Mouse (Mus musculus): ENCODE measurements around the gene Acin1.

- TF ChIP-seq TAL1 (IDR thresholded peaks at IDR 0.05; ENCODE audit: low read length): no peak
- TF ChIP-seq GATA1 (IDR thresholded peaks at IDR 0.05; ENCODE audit: low read length): no peak
These were observed 10.0 kb upstream of the Acin1 start for GRCm38 (mm10) chr14:54696752-54697151.
